Mouse (Mus musculus) stomach, postnatal 0 days (tissue): ENCODE data around the gene Mylk.

Experiments
- CTCF ChIP-seq: IDR thresholded peaks from 2 replicates; pipeline ENCODE4 v1.5.1; 2016; ENCODE audit warnings: antibody characterized with exemption, low read depth, mild to moderate bottlenecking, moderate library complexity
- EP300 ChIP-seq: optimal IDR thresholded peaks from 2 replicates; pipeline ENCODE3; 2016; ENCODE audit warnings: antibody characterized with exemption

- TF ChIP-seq EP300 (no peak), CTCF (no peak)
Measured at GRCm38 (mm10) chr16:34729371-34729770, 15.6 kb upstream of the Mylk start.
